Mouse (Mus musculus) embryo, embryonic 11.5 days (tissue): ENCODE measurements around the gene Trub1.

Source experiments
- DNase-seq: peaks from one replicate; pipeline ENCODE4 v3.0.0-alpha.2; 2012; ENCODE audit warnings: low read depth, low spot score

Gene Trub1

GRCm38 (mm10) chr19:57441501-57441900 lies 11.2 kb upstream of the Trub1 start:
- DNase-seq = no peak

GRCm38 (mm10) chr19:57442936-57443657 lies 9.6 kb upstream of the Trub1 start:
- no peak for DNase-seq

GRCm38 (mm10) chr19:57445049-57445448 lies 7.7 kb upstream of the Trub1 start:
- no peak for DNase-seq

GRCm38 (mm10) chr19:57450849-57451248 lies 1.9 kb upstream of the Trub1 start:
- DNase-seq = no peak

GRCm38 (mm10) chr19:57451762-57452161 lies 950 bp upstream of the Trub1 start:
- DNase-seq = no peak

- no peak for DNase-seq
Observed at GRCm38 (mm10) chr19:57453218-57453600, 497 bp downstream of the Trub1 start.

GRCm38 (mm10) chr19:57455286-57455960 lies 2.7 kb downstream of the Trub1 start:
- no peak for DNase-seq

GRCm38 (mm10) chr19:57457075-57457474 lies 4.4 kb downstream of the Trub1 start:
- no peak for DNase-seq

GRCm38 (mm10) chr19:57463741-57464140 lies 11.0 kb downstream of the Trub1 start:
- DNase-seq = no peak

GRCm38 (mm10) chr19:57465742-57466141 lies 13.0 kb downstream of the Trub1 start:
- no peak for DNase-seq

GRCm38 (mm10) chr19:57471033-57471432 lies 18.3 kb downstream of the Trub1 start:
- DNase-seq = no peak

- no peak for DNase-seq
Observed at GRCm38 (mm10) chr19:57472169-57472568, 19.5 kb downstream of the Trub1 start.

- no peak for DNase-seq
Observed at GRCm38 (mm10) chr19:57473301-57473700, 20.6 kb downstream of the Trub1 start.

GRCm38 (mm10) chr19:57475298-57475697 lies 22.6 kb downstream of the Trub1 start:
- DNase-seq = no peak

- no peak for DNase-seq
Observed at GRCm38 (mm10) chr19:57477310-57477709, 24.6 kb downstream of the Trub1 start.

GRCm38 (mm10) chr19:57478056-57478455 lies 25.3 kb downstream of the Trub1 start:
- DNase-seq = no peak

- DNase-seq = no peak
Observed at GRCm38 (mm10) chr19:57479886-57480655, 27.4 kb downstream of the Trub1 start.

- no peak for DNase-seq
Observed at GRCm38 (mm10) chr19:57481743-57482259, 29.1 kb downstream of the Trub1 start.

GRCm38 (mm10) chr19:57482815-57483214 lies 30.1 kb downstream of the Trub1 start:
- DNase-seq = no peak

- DNase-seq = peak; percentile 35
Observed at GRCm38 (mm10) chr19:57487051-57487658, 34.4 kb downstream of the Trub1 start.

- DNase-seq = no peak
Observed at GRCm38 (mm10) chr19:57489527-57489926, 36.8 kb downstream of the Trub1 start.

- peak; percentile 53 for DNase-seq
Observed at GRCm38 (mm10) chr19:57491030-57491429, 38.3 kb downstream of the Trub1 start.
